In the genomic region with DNA sequence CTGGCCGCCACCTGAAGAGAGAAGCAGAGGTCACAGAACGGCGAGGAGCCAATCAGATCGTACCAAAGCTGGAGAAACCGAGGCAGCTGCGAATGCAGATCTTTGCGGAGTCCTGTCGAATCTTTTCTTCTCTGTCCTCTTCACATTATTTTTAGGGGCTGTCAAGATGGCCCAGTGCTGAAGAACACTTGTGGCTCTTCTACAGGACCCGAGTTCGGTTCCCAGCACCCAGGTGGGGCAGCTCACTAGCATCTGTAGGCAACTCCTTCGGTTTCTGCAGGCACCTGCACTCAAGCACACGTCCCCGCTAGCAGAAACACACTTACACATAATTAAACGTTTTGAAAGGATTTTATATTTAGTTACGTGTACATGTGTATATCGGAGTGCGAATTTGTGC, we compare ENCODE assay signal across 7 mouse cellular contexts. TPM values are rescaled to one million over a fixed set of nuclear protein-coding genes. Genes with fewer than 3 reads are reported as not detected.
A peak's percentile ranks its signal among the peaks of the same experiment; 100 is the strongest.
DNase-seq lines count a peak whose midpoint lies in the region; ATAC-seq and TF ChIP-seq lines count a peak whose summit lies in the region.

No protein-coding gene starts in this region.

- no peaks in the 10 kb centered on the region for H3K9me3 ChIP-seq in lung, embryonic 14.5 days (ENCODE audit: low read depth, low read length)
- no peaks in the 10 kb centered on the region for H3K9me3 ChIP-seq in forebrain, embryonic 16.5 days (ENCODE audit: control insufficient read depth, low read length)
- no peaks in the 10 kb centered on the region for H3K9me3 ChIP-seq in limb, embryonic 15.5 days
- no peaks in the 10 kb centered on the region for H3K9me3 ChIP-seq in stomach, postnatal 0 days (ENCODE audit: control insufficient read depth, low read length)

- ATAC-seq in lung, embryonic 14.5 days (ENCODE audit: insufficient read depth): no peak
- peak; percentile 4; the same call in 1 of the 2 replicates for ATAC-seq in forebrain, embryonic 16.5 days
- ATAC-seq in limb, embryonic 15.5 days (ENCODE audit: insufficient number of reproducible peaks, low FRiP score, low TSS enrichment, low read depth): no peak
- no peak for ATAC-seq in stomach, postnatal 0 days (ENCODE audit: low FRiP score, low TSS enrichment)

- H3K9ac ChIP-seq in lung, embryonic 14.5 days: peak overlapping the region; percentile 45
- peak overlapping the region; percentile 30; the same call in 1 of the 2 replicates for H3K9ac ChIP-seq in forebrain, embryonic 16.5 days (replicated peaks; ENCODE audit: low read depth, low read length)
- H3K9ac ChIP-seq in limb, embryonic 15.5 days: no peak overlapping the region
- peak overlapping the region; percentile 24; the same call in 1 of the 2 replicates for H3K9ac ChIP-seq in stomach, postnatal 0 days (ENCODE audit: low read length)

- DNase-seq in lung, embryonic 14.5 days: no peak
- no peak for DNase-seq in lung, postnatal 25 days (ENCODE audit: low spot score)
- DNase-seq in stomach, postnatal 0 days (ENCODE audit: low spot score): no peak
- no peak for DNase-seq in lung, adult 2 months
- DNase-seq in c-Kit-positive CD71-positive TER-119-positive erythroid progenitor cells, embryonic 14.5 days (ENCODE audit: low spot score): no peak

- H3K4me1 ChIP-seq in lung, embryonic 14.5 days (ENCODE audit: insufficient read depth): 0 out of 2 replicates have a peak, but pooled peaks cover 4% of the 10 kb centered on the region
- peaks cover 14% of the 10 kb centered on the region for H3K4me1 ChIP-seq in forebrain, embryonic 16.5 days (replicated peaks; ENCODE audit: control insufficient read depth, insufficient read depth, low read length)
- H3K4me1 ChIP-seq in limb, embryonic 15.5 days: peaks cover 9% of the 10 kb centered on the region
- no peaks in the 10 kb centered on the region for H3K4me1 ChIP-seq in stomach, postnatal 0 days (replicated peaks; ENCODE audit: control insufficient read depth, insufficient read depth)
- no peaks in the 10 kb centered on the region for H3K4me1 ChIP-seq in lung, adult 2 months (ENCODE audit: control insufficient read depth, insufficient read depth, low read length)

- TF ChIP-seq POLR2A in lung, adult 2 months (IDR thresholded peaks at IDR 0.05; ENCODE audit: borderline replicate concordance, extremely low read depth, low read depth, low read length): no peak

- H3K36me3 ChIP-seq in lung, embryonic 14.5 days (ENCODE audit: insufficient read depth): peaks cover 32% of the 10 kb centered on the region
- H3K36me3 ChIP-seq in forebrain, embryonic 16.5 days (ENCODE audit: control insufficient read depth, insufficient read depth): peaks cover 7% of the 10 kb centered on the region
- H3K36me3 ChIP-seq in limb, embryonic 15.5 days: peaks cover 32% of the 10 kb centered on the region
- peaks cover 11% of the 10 kb centered on the region for H3K36me3 ChIP-seq in stomach, postnatal 0 days (ENCODE audit: control insufficient read depth, insufficient read depth, low read length)

- WGBS in lung, embryonic 14.5 days: 55% methylated on average over 17 of the region's 17 CpGs
- WGBS in forebrain, embryonic 16.5 days: 64% methylated on average over 17 of the region's 17 CpGs
- 60% methylated on average over 17 of the region's 17 CpGs for WGBS in limb, embryonic 15.5 days
- 54% methylated on average over 17 of the region's 17 CpGs for WGBS in stomach, postnatal 0 days
- 55% methylated on average over 17 of the region's 17 CpGs for WGBS in lung, adult 2 months

- no peak for TF ChIP-seq CTCF in lung, embryonic 14.5 days (IDR thresholded peaks at IDR 0.05; ENCODE audit: low read depth)
- no peak for TF ChIP-seq CTCF in stomach, postnatal 0 days (IDR thresholded peaks at IDR 0.05; ENCODE audit: low read depth)
- TF ChIP-seq CTCF in lung, adult 2 months (IDR thresholded peaks at IDR 0.05; ENCODE audit: insufficient read depth, low read length): no peak

- H3K4me2 ChIP-seq in lung, embryonic 14.5 days: peak overlapping the region; percentile 52
- H3K4me2 ChIP-seq in forebrain, embryonic 16.5 days (ENCODE audit: low read length): peak overlapping the region; percentile 35; the same call in 1 of the 2 replicates
- H3K4me2 ChIP-seq in limb, embryonic 15.5 days: peak overlapping the region; percentile 35
- no peak overlapping the region for H3K4me2 ChIP-seq in stomach, postnatal 0 days (replicated peaks; ENCODE audit: low read depth)

- H3K4me3 ChIP-seq in lung, embryonic 14.5 days (ENCODE audit: low read depth, low read length): no peak overlapping the region
- no peak overlapping the region for H3K4me3 ChIP-seq in forebrain, embryonic 16.5 days (replicated peaks; ENCODE audit: low read length)
- H3K4me3 ChIP-seq in limb, embryonic 15.5 days: peak overlapping the region; percentile 87
- H3K4me3 ChIP-seq in stomach, postnatal 0 days (ENCODE audit: low read depth, low read length): no peak overlapping the region
- no peak overlapping the region for H3K4me3 ChIP-seq in lung, adult 2 months (replicated peaks; ENCODE audit: extremely low read depth, low read depth, low read length)

- H3K27ac ChIP-seq in lung, embryonic 14.5 days (ENCODE audit: low read depth): no peak overlapping the region
- no peak overlapping the region for H3K27ac ChIP-seq in forebrain, embryonic 16.5 days (ENCODE audit: low read length)
- no peak overlapping the region for H3K27ac ChIP-seq in limb, embryonic 15.5 days
- no peak overlapping the region for H3K27ac ChIP-seq in stomach, postnatal 0 days (replicated peaks)

- no peaks in the 10 kb centered on the region for H3K27me3 ChIP-seq in lung, embryonic 14.5 days (ENCODE audit: insufficient read depth, low read length)
- H3K27me3 ChIP-seq in forebrain, embryonic 16.5 days (replicated peaks; ENCODE audit: control insufficient read depth, insufficient read depth, low read length): 0 out of 2 replicates have a peak, but pooled peaks cover 3% of the 10 kb centered on the region
- H3K27me3 ChIP-seq in limb, embryonic 15.5 days: no peaks in the 10 kb centered on the region
- no peaks in the 10 kb centered on the region for H3K27me3 ChIP-seq in stomach, postnatal 0 days (ENCODE audit: control insufficient read depth, insufficient read depth, low read length)

- no peak for TF ChIP-seq EP300 in stomach, postnatal 0 days (optimal IDR thresholded peaks at IDR 0.05)

RNA-seq across cellular contexts. Expression of a gene that starts 0.7 kb away (rescaled TPM):
- polyA plus RNA-seq in lung, embryonic 14.5 days (2014; fragmentation: Nextera tagmentation; extraction: Ambion mirVana): 300 and 307 TPM in 2 replicates
- polyA plus RNA-seq in forebrain, embryonic 16.5 days (2015; fragmentation: Nextera tagmentation; extraction: Ambion mirVana): 330 and 343 TPM in 2 replicates
- 279 and 292 TPM in 2 replicates for polyA plus RNA-seq in limb, embryonic 15.5 days (2015; fragmentation: Nextera tagmentation; extraction: Ambion mirVana)
- polyA plus RNA-seq in stomach, postnatal 0 days (2015; fragmentation: Nextera tagmentation; extraction: Ambion mirVana): 167 and 173 TPM in 2 replicates
- 67.7 and 86.4 TPM in 2 replicates for polyA plus RNA-seq in lung, adult 2 months (2012; rRNA removed)

RNA-seq across cellular contexts. Expression of a gene that starts 20.5 kb away (rescaled TPM):
- polyA plus RNA-seq in lung, embryonic 14.5 days (2014; fragmentation: Nextera tagmentation; extraction: Ambion mirVana): 0.84 and 1.8 TPM in 2 replicates
- polyA plus RNA-seq in forebrain, embryonic 16.5 days (2015; fragmentation: Nextera tagmentation; extraction: Ambion mirVana): 0.41 TPM in 1 of 2 replicates, not detected in the other
- 0.13 and 0.22 TPM in 2 replicates for polyA plus RNA-seq in limb, embryonic 15.5 days (2015; fragmentation: Nextera tagmentation; extraction: Ambion mirVana)
- 17.1 and 32.2 TPM in 2 replicates for polyA plus RNA-seq in stomach, postnatal 0 days (2015; fragmentation: Nextera tagmentation; extraction: Ambion mirVana)
- polyA plus RNA-seq in lung, adult 2 months (2012; rRNA removed): 7.5 and 19.2 TPM in 2 replicates

RNA-seq across cellular contexts. Expression of a gene that starts 36.7 kb away (rescaled TPM):
- polyA plus RNA-seq in lung, embryonic 14.5 days (2014; fragmentation: Nextera tagmentation; extraction: Ambion mirVana): 6.0 and 6.6 TPM in 2 replicates
- polyA plus RNA-seq in forebrain, embryonic 16.5 days (2015; fragmentation: Nextera tagmentation; extraction: Ambion mirVana): 6.8 and 7.6 TPM in 2 replicates
- 2.4 and 3.5 TPM in 2 replicates for polyA plus RNA-seq in limb, embryonic 15.5 days (2015; fragmentation: Nextera tagmentation; extraction: Ambion mirVana)
- polyA plus RNA-seq in stomach, postnatal 0 days (2015; fragmentation: Nextera tagmentation; extraction: Ambion mirVana): 1.1 TPM in 2 replicates
- 0.18 and 0.31 TPM in 2 replicates for polyA plus RNA-seq in lung, adult 2 months (2012; rRNA removed)
